Mouse (Mus musculus) activated CD4-positive, CD25-positive, alpha-beta regulatory T cell, adult 4 months (primary cell): ENCODE data around the gene Ppm1m. TPM values are rescaled to one million over a fixed set of nuclear protein-coding genes. Genes with fewer than 3 reads are reported as not detected.

Source experiments
- ATAC-seq: one replicate; pipeline ENCODE4 v1.8.0; 2017
- polyA plus RNA-seq, 2 experiments: library from polyadenylated mRNA; unstranded; fragments of 100-300 nt; shearing (Covaris generic); gene quantifications; one replicate each; pipeline ENCODE4 v1.2.1; 2017

The Ppm1m gene
- polyA plus RNA-seq: 10 to 100 TPM; 13.6 to 14.2 TPM

GRCm38 (mm10) chr9:106199535-106200272 lies at the start of gene Ppm1m:
Gene Ppm1m (minus strand): TSS chr9:106199746.
- no peak for ATAC-seq

DNA sequence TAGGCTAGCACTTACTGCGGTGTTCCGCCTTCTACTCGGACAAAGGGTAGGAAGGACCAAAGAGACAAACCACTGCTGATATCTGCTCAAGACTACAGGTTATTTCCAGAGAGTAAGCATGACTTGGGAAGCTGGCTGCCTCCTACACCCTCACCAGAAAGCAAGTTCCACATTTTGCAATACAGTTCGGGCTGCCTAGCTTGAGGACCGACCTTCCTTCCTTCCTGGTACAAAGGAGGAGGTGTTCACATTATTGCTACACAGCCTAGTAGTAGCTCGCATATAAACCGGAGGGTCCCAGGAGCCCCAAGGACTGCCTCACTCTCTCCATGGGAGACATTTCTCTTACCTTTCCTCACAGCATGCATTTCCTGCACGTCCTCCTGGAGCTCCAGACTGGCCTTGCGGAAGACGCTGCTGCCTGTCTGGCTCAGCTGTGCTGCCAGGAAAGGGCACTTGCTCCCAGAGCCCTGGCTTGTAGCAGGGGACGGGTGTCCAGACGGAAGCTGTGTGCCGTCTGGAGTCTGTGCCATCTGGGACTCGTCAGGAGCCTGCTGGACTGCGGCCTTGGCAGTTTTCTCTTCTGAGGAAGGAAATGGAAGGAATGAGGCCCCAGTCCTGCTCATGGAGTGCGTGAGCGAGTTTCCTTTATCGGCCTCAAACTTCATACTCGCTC lies 43.4 kb upstream of the Ppm1m start:
- ATAC-seq: no peak

GRCm38 (mm10) chr9:106241541-106242164 lies 42.1 kb upstream of the Ppm1m start:
- no peak for ATAC-seq

DNA sequence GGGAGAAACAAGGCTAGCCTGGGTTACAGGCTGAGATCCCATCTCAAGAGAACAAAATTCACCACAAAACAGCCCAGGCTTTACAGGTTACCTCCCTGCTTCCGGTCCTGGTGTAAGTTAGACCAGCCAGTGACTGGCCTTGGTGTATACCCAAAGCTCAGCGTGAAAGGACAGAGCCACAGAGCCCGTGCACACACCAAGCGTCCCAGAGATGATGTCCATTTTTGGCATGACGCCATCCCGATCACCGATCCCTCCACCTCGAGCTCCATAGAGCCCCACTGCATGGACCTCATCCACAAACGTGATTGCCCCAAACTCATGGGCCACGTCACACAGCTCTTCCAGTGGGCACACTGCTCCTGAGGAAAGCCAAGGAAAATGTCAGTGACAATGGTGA lies 38.3 kb upstream of the Ppm1m start:
- ATAC-seq: no peak

DNA sequence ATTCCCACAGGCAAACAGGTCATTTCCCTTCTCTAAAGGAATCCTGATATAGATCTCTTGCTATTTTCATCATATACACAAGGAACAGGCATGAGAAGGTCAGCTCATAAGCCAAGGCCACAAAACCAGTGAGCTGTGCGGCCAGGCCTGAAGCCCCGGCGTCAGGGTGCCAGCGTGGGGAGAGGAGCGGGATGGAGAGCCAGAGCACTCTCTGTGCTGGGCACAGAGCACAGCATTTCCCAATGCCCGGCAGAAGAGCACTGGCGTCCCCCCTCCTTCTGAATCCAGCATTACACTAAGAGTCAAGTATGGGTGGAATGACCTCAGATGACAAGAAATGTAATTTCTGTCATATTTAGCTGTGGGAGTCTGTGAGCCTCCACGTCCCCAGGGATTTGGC lies 37.9 kb upstream of the Ppm1m start:
- ATAC-seq: no peak

- ATAC-seq: no peak
Measured at GRCm38 (mm10) chr9:106236818-106237211, 37.3 kb upstream of the Ppm1m start.

GRCm38 (mm10) chr9:106236156-106236817 lies 36.7 kb upstream of the Ppm1m start:
- ATAC-seq: no peak

GRCm38 (mm10) chr9:106235194-106235830 lies 35.8 kb upstream of the Ppm1m start:
- no peak for ATAC-seq

DNA sequence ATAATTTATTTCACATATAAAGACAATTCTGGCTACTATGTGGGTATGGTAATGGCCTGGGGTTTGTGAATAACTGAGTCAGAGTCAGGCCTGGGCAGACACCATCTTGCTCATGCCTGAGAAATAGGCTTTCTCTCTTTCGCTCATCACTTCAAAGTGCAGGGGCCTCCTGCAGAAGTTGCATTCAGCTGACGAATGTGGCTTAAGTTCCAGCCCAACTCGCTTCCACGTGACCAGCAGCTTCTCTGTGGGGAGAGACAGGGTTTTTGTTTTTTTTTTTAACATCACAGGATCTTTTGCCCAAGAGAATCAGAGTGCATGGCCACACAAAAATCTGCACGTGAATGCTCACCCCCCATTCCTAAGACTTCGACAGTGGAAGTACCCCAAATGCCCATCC lies 34.4 kb upstream of the Ppm1m start:
- ATAC-seq: no peak

GRCm38 (mm10) chr9:106232956-106233355 lies 33.4 kb upstream of the Ppm1m start:
- no peak for ATAC-seq

GRCm38 (mm10) chr9:106231816-106232215 lies 32.3 kb upstream of the Ppm1m start:
- ATAC-seq: no peak

DNA sequence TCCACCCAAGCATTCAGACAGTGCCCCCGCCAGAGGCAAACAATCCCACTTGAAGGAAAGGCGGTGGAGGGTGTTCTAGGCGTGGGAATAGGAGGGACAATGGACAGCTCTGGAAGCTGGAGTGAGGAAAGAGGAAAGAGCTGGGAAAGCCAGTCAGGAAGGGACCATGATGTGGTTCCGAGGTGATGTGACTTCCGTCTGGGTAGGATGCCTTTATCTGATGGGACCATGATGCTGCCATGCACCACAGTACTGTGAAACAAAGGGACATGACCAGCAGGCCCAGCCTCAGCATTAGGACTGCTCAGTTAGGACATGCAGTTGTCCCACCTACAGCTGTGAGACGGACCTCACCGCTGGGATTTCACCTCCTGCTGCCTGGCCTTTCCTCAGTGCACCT lies 31.7 kb upstream of the Ppm1m start:
- no peak for ATAC-seq

DNA sequence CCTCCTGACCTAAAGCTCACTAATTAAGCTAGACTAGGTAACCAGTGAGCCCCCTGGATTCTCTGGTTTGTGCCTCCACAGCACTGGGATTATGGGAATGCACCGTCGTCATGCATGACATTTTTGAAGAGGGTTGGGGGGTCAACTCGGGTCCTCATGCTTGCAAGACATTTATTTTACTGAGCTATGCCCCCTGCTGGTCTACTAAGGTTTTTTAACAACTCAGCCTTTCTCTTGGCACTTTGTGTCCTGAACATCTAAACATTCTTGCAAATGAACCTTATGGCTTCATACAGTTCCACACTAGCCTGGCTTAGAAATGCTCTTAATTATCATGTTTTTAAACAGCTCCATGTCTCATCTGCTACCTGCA lies 31.2 kb upstream of the Ppm1m start:
- no peak for ATAC-seq

DNA sequence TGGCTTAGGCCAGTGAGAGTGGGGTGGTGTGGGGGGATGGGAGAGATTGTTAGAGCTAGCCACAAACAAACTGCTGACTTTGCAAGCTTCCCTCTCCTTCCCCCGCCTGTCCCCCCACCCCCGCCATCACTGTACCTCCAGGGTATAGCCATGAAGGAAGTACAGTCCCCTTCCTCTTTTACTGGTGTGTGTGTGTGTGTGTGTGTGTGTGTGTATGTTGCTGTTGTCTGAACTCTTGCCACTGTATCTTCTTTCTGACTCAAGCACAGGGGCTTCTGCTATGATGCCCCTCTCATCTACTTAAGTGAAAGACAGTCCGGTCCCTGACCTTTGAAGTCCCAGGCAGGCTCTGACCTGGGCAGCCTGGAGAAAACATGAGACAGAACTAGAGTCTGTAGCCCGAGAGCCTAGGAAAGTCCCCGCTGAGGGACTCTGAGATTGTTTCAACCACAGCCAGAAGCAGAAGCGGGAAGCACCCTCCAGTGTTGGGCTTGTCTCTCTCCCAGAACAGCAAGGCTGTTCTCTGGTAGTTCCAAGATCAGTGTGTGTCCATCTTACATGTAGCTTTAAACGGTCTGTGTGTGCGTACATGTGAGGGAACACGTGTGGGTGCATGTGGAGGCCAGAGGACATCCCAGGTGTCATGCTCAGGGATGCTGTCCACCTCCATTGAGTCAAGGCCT lies 30.6 kb upstream of the Ppm1m start:
- ATAC-seq: no peak

GRCm38 (mm10) chr9:106227790-106228429 lies 28.4 kb upstream of the Ppm1m start:
- ATAC-seq: no peak

DNA sequence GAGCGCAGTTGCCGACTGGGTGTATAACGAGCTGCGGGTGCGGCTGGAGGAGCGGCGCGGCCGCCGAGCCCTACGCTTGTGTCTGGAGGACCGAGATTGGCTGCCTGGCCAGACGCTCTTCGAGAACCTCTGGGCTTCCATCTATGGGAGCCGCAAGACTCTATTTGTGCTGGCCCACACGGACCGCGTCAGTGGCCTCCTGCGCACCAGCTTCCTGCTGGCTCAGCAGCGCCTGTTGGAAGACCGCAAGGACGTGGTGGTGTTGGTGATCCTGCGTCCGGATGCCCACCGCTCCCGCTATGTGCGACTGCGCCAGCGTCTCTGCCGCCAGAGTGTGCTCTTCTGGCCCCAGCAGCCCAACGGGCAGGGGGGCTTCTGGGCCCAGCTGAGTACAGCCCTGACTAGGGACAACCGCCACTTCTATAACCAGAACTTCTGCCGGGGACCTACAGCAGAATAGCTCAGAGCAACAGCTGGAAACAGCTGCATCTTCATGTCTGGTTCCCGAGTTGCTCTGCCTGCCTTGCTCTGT lies 26.7 kb upstream of the Ppm1m start:
- no peak for ATAC-seq

- ATAC-seq: no peak
Measured at GRCm38 (mm10) chr9:106225469-106226150, 26.1 kb upstream of the Ppm1m start.

DNA sequence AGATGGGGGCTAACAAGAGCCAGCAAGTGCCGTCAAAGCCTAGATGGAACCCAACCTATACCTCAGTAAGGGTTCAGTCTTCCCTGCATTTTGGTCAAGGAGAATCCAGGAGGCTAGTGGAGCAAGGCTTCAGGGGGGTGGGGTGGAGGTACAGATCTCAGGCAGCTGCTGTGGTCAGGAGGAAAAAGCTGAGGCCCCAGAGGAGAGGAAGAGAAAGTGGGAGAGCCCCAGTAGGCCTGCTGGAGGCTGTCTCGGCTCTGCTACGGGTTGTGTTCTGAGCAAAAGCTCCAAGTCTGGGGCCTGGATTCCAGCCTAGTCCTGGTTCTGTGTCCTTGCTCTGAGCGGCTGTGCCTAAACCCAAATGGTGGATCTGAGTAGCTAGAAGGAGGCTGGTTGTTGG lies 23.4 kb upstream of the Ppm1m start:
- ATAC-seq: no peak

DNA sequence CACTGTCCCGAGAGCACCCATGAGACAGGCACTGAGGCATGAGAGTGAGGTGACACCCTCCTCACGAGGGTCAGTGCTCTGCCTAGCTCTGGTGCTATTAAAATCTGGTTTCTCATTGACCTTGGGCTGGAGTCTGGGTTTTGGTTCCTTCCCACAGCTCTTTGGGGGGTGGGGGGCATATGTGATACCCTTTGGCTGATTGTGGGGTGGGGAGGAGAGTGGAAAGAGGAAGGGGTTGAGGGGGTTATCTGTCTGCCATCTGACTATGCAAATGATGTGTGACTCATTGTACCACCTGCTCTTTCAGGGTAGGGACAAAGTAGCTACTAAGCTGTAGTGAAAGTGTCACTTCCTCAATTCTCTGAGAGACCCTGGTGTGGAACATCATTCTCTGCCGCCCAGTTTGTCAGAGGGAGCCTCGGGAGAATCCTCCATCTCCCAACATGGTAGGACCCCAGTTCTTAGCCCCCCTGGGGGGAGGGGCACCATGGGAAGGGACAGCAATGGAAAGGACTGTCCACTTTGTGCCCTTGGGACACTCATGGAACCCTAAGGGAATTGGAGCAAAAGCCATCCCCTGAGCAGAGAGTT lies 22.8 kb upstream of the Ppm1m start, which contains the start of gene Tlr9:
Gene Tlr9 (plus strand): TSS at position 338 of the 591 bp plus-strand sequence.
- ATAC-seq: no peak

GRCm38 (mm10) chr9:106220894-106221523 lies 21.5 kb upstream of the Ppm1m start:
- no peak for ATAC-seq
